Mouse (Mus musculus): ENCODE data around the gene Samhd1. TPM values are rescaled to one million over a fixed set of nuclear protein-coding genes. Genes with fewer than 3 reads are reported as not detected.
A peak's percentile ranks its signal among the peaks of the same experiment; 100 is the strongest.

The Samhd1 gene
- total RNA-seq, 2 experiments from 2014 or later: 18.0 to 18.7 TPM

GRCm38 (mm10) chr2:157137959-157138731, 3.1 kb upstream of the Samhd1 start:
- intact Hi-C loops (cut with DNase I): no loop called here
- DNase-seq: no peak

- no peak for DNase-seq
- intact Hi-C loops (cut with DNase I): no loop called here
Measured at GRCm38 (mm10) chr2:157136646-157137045, 1.6 kb upstream of the Samhd1 start.

- intact Hi-C loops (cut with DNase I): no loop called here
- no peak for DNase-seq
Measured at GRCm38 (mm10) chr2:157136176-157136575, 1.1 kb upstream of the Samhd1 start.

DNA sequence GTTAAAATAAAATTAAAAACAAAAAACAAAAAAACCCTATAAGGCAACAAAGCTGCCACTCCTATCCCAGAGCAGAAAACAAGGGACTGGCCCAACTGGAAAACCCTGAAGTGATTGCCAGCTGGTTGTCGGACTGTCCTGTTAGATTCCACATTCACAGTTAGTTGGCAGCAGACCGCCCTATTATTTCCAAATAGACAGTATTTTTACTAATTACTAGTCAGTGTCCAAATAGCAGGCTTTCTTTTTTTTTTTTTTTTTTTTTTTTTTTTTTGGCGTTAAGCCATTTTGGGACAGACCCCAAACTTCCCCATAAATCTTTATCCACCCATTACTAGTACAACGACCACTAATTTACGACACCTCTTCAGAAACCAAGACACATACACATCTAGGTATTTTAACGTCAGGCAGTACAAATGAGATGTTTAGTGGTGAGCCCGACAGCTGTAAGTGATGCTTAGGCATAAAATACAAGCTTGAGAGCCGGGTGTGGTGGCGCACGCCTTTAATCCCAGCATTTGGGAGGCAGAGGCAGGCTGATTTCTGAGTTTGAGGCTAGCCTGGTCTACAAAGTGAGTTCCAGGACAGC, 560 bp upstream of the Samhd1 start:
- intact Hi-C loops (cut with DNase I): no loop called here
- no peak for DNase-seq

DNA sequence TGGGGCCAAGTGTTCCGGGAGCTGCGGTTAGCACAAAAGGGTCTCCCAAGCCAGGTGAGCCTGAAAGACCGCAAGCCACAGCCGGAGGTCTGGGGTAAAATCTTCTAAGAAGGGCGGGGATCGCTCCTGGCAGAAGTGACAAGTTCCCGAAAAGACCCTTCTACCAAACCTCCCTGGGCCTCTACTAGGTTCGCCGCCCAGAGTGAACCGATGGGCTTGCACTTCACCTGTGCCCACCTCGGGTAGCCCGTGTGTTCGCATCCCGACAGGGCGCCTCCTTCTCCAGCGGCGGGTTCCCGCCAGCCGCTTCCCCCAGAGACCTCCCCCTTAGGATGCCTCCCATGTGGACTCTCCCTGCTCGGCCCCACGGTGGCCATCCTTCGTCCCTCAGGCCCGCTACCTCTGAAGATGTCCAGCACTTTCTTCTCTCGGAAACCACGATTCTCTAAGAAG, 560 bp downstream of the Samhd1 start:
- peak; percentile 21 for DNase-seq
- intact Hi-C loops (cut with DNase I): loop anchor here (5.0 kb wide), 1 partner anchor 448 kb away; no protein-coding TSS in a partner anchor

- DNase-seq: no peak
- intact Hi-C loops (cut with DNase I): loop anchor here (5.0 kb wide), 1 partner anchor 448 kb away; no protein-coding TSS in a partner anchor
Measured at GRCm38 (mm10) chr2:157133769-157134478, 1.1 kb downstream of the Samhd1 start.

DNA sequence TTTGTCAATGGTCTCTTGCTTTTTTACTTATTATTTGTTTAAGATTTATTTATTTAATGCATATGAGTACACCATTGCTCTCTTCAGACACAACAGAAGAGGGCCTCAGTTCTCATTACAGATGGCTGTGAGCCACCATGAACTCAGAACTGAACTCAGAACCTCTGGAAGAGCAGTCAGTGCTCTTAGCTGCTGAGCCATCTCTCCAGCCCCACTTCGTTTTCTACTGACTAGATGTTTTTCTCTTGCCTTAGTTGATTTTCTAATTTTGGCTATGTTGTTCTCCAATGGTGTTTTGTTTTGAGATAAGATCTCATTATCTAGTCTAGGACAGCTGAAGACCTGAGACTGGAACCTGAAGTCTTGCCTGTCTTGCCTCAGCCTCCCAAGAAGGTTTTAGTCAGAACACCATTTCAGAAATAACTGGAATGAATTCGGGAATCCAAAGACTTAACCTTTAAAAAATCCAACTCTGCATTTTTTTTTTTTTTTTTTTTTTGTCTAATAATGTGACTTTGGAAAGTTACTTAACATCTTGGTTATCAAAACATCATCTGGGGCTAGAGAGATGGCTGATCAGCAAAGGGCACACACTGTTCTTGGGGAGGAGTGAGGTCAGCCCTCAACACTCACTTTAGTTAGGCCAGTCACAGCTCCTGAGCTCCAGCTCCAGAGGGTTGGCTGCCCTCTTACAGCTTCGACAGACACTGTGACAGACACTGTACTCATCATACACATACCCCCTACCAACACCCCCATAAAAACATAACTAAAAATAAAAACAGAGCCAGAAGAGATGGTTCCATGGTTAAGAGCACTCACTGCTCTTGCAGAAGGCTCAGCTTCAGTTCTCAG, 2.2 kb downstream of the Samhd1 start:
- intact Hi-C loops (cut with DNase I): loop anchor here (5.0 kb wide), 1 partner anchor 449 kb away; no protein-coding TSS in a partner anchor
- no peak for DNase-seq

GRCm38 (mm10) chr2:157132086-157132485, 3.0 kb downstream of the Samhd1 start:
- intact Hi-C loops (cut with DNase I): loop anchor here (5.0 kb wide), 1 partner anchor 450 kb away; no protein-coding TSS in a partner anchor
- no peak for DNase-seq

DNA sequence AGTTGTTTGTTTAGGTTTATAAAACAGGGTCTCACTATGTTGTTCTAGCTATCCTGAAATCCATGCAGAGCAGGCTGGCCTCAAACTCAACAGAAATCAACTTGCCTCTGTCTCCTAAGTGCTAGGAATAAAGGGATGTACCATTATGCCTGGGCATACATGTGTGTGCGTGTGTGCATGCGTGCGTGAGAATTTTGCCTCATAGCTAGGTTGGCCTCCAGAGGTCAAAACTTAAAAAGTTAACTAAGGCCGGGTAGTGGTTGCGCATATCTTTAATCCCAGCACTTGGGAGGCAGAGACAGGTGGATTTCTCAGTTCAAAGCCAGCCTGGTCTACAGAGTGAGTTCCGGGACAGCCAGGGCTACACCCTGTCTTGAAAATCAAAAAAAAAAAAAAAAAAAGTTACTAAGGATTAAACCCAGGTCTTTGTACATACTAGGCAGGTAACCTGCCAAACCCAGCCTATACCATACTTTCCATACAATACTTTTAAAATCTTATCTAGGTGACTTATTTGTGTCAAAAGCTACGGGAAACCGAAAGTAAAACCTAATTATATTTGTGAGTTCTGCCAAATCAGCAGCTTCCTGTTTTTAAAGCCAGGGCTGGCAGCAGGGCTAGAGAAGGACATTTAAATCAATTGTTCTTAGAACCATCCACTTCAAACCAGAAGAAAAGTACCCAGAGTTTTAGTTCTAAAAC, 4.1 kb downstream of the Samhd1 start:
- intact Hi-C loops (cut with DNase I): loop anchor here (5.0 kb wide), 1 partner anchor 451 kb away; no protein-coding TSS in a partner anchor
- DNase-seq: no peak

GRCm38 (mm10) chr2:157129601-157130164, 5.4 kb downstream of the Samhd1 start:
- intact Hi-C loops (cut with DNase I): loop anchor here (5.0 kb wide), 1 partner anchor 453 kb away; no protein-coding TSS in a partner anchor
- no peak for DNase-seq

- intact Hi-C loops (cut with DNase I): no loop called here
- DNase-seq: no peak
Measured at GRCm38 (mm10) chr2:157129096-157129495, 6.0 kb downstream of the Samhd1 start.

DNA sequence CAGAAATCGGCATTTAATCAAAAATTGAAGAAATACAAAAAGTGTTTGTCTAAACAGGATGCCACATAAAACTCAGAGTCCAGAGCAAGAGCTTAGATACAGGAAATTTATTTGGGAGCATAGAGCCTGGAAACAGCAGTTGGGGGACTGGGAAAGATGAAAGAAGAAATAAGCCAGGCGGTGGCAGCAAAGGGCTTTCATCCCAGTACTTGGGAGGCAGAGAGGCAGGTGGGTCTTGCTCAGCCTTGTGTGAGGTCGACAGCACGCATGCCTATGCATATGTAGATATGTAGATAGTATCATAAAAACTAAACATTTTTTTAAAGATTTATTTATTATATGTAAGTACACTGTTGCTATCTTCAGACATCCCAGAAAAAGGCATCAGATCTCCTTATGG, 7.0 kb downstream of the Samhd1 start:
- intact Hi-C loops (cut with DNase I): no loop called here
- DNase-seq: no peak

DNA sequence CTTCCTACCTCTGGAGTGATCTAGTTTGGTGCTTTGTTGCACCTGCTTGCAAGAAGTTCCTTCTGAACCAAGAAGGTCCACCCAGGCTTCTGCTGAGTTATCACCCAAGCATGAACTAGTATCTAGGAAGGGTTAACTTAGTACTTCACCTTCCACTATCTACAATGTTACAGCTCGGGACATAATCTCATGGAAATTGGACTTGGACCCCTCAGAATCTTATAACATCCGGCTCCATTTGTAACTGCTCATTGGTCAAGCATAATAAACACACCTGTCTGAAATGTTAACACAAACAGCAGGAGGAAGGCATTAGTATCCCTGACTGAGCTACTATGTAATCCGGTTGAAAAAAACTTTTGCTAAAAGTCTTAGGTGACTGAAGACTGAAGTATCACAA, 7.7 kb downstream of the Samhd1 start:
- intact Hi-C loops (cut with DNase I): no loop called here
- DNase-seq: no peak

GRCm38 (mm10) chr2:157125246-157125645, 9.8 kb downstream of the Samhd1 start:
- intact Hi-C loops (cut with DNase I): no loop called here
- DNase-seq: no peak

DNA sequence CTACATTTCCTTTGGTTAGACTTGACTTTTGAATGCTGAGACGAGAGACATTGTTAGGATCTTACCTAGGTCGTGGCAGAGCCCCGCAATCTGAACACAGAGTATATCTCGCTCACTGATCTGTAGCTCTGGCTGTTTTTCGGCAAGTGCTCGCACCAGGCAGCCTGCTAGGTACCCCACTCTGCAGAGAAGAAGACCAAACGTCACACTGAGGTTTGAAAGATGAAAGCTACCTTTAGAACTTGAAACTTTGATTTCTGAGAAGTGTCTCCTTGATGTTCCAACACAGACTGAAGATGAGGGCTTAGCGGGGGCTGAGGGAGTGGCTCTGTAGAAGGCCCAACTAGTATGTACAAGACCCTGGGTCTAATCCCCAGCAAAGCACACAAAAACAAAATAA, 13.3 kb downstream of the Samhd1 start:
- DNase-seq: no peak
- intact Hi-C loops (cut with DNase I): no loop called here

DNA sequence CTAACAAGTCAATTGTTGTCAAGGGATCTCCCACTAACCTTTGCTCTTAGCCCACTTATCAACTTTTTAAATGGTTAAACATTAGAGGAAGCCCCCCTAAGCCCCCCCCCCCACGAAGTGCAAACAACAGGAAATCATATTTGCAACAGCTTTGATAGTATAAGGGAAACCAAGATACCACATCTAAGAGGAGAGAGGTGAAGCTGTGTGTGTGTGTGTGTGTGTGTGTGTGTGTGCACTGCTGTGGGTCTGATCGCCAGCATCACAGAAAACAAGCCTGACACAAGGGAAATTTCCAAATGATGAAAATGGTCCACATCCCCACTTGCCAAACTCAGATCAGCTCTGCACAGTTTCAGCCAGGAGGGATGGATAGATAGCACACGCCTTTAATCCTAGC, 16.0 kb downstream of the Samhd1 start:
- DNase-seq: no peak
- intact Hi-C loops (cut with DNase I): no loop called here

- no peak for DNase-seq
- intact Hi-C loops (cut with DNase I): no loop called here
Measured at GRCm38 (mm10) chr2:157118556-157118955, 16.5 kb downstream of the Samhd1 start.

DNA sequence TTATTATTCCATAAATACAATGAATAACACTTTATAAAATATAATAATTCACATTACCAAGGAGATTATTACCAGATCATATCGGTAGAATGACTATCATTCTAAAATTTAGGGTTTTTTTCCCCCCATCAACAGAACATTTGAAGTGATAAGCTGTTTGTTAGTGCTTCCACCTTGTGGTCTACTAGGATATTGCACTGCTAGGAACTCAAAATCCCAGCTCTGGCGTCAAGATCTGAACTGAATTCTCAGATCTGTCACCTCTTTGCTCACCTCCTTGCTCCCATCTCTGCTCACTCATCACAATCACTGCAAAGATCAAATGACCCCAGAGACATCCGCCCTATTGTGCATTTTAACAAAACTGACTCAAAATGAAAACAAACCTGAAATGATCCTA, 18.1 kb downstream of the Samhd1 start:
- no peak for DNase-seq
- intact Hi-C loops (cut with DNase I): no loop called here

GRCm38 (mm10) chr2:157108236-157108635, 26.8 kb downstream of the Samhd1 start:
- intact Hi-C loops (cut with DNase I): no loop called here
- DNase-seq: no peak

Data from left cerebral cortex, postnatal 4 days (tissue).